Mouse (Mus musculus) heart, adult 2 months (tissue): ENCODE measurements at regions not wholly inside any gene's neighbourhood (a gene's known extent, or its start where the extent isn't known, plus 50 kb on each side); places are given as distances from the start of the nearest gene placed in this dataset.

Experiments used
- CTCF ChIP-seq: fragments of 200-600 bp; IDR thresholded peaks from 2 replicates; pipeline ENCODE4 v1.8.1; 2022; ENCODE audit warnings: antibody characterized with exemption, mild to moderate bottlenecking, moderate library complexity
- POLR2A ChIP-seq: fragments of 200-500 bp; IDR thresholded peaks from 2 replicates; pipeline ENCODE4 v1.6.1; 2011; ENCODE audit warnings: mild to moderate bottlenecking, low read depth, low read length, control low read depth; ENCODE audit not compliant: insufficient read depth

DNA sequence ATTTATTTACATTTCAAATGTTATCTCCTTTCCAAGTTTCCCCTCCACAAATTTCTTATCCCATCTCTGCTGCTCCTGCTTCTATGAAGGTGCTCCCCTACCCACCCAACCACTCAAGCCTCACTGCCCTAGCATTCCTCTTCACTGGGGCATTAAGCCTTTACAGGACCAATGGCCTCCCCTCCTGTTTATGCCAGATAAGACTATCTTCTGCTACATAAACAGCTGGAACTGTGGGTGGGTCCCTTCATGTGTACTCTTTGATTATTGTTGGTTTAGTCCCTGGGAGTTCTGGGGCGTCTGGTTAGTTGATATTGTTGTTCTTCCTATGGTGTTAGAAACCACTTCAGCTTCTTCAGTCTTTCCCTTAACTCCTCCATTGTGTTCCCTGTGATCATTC is 1164.1 kb upstream of the Got2 start:
- TF ChIP-seq CTCF, result no peak
- no peak for TF ChIP-seq POLR2A
